Mouse (Mus musculus) cerebellum, postnatal 10 days (tissue): ENCODE measurements around the gene Trim60.
A peak's percentile ranks its signal among the peaks of the same experiment; 100 is the strongest.

Source experiments
- DNase-seq, 2 experiments: peaks; one replicate each; pipeline ENCODE4 v3.0.0; 2021; ENCODE audit warnings: mixed read lengths in 2 of 2

Trim60 gene

DNA sequence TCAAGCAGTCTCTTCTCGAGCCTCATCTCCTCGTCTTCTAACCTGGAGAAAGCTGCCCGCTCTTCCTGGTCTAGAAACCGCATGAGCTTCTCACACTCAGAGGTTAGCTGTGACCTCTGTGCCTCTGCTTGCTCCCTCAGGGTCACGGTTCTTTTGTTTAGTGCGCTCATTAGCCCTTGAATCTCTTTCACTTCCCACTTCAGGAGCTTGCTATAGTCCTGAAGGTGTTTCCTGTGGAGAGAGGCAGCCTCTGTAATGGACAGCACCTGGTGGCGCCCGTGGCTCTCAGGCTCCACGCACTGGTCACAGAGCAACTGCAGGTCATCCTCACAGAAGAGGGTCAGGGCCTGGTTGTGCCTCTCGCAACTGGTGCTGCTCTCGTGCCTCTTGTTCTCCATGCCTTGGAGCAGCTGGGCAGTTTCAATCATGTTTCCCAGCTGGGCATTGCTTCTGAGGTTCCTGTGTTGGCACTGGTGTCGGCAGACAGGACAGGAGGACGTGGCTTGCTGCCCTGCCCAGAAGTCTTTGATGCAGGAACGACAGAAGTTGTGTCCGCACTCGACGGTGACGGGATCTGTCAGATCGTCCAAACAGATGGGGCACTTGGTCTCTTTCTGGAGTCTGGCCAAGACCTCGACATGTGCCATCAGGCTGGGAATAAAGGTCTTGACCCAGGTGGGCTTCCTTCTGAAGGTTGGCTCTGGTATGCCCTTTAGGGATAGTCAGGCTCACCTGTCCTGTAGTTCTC, 35.1 kb downstream of the Trim60 start:
- peak; percentile 67 to 71 for DNase-seq

DNA sequence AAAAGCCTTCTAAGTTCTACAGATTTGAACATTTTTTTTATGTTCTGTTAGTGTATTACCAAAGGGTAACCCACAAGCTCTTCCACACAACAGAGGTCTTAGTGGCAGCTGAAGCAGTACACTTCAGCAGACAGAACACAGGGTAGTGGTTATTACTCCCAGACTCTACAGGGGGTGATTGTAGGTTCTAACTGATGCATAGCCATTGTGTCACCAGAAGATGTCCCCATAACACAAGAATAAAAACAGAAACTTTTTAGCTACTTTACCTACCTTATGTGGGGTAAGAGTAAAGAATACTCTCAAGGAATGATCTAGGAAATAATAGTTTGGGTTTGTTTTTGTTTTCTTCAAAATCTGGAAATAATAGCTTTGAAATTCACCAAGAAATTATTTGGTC, 55.5 kb downstream of the Trim60 start:
- peak in 1 of 2 experiments; percentile 20 for DNase-seq

DNA sequence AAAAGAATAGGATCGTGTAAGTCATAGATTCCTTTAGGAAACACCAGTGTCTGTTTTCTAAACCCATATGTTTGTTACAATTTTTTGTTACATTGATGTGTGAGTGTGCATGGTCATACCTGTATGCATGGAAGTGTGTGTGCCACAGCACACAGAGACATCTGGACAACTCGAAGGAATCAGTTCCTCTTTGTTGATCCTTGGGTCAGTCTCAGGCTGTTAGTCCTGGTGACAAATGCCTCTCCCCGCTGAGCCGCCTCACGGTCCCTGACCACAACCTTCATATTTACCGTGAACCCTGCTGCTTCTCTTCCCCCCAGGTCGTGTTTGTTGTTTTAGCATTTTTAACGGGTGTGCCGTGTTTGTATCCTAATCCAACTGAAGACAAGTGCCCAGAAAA, 59.4 kb downstream of the Trim60 start:
- DNase-seq: no peak

DNA sequence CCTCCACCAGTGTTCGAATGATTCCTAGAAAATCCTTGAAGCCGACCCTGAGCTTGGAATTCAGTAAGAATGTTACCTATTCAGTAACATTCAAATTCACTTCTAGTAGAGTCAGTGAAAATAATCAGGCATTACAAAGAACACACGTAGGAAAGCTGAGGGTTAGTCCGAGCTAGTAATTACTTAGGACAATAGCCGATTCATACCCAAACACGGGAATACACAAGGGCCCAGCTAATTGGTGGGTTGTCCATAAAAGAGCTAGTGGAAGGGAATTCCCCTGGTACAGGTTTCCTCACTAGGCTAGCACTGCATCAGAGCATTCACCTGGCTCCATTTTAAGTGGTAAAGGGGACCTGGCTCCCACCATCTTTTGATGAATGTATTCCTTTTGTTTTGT, 66.3 kb downstream of the Trim60 start:
- DNase-seq: no peak
